Comparison of ENCODE assay signal across 10 mouse cellular contexts in genomic region chr19:32196222-32196621, GRCm38 (mm10).
DNase-seq lines count a peak whose midpoint lies in the region; ATAC-seq lines count a peak whose summit lies in the region.
"Had no signal": no experiment of that assay in that cellular context is flagged by ENCODE, and none has a peak within 500 bp of the region (broad histone marks: within the 10 kb centered on the region; RNA-seq: fewer than 3 reads in every experiment).

No protein-coding gene starts in this region.

- no peaks in the 10 kb centered on the region for H3K27me3 ChIP-seq in forebrain, embryonic 11.5 days (ENCODE audit: control insufficient read depth, insufficient read depth, low read length)
- H3K27me3 ChIP-seq: limb, embryonic 12.5 days had no signal

- 68% methylated on average over 5 of the region's 5 CpGs for WGBS in forebrain, embryonic 11.5 days

- no peaks in the 10 kb centered on the region for H3K4me1 ChIP-seq in forebrain, embryonic 11.5 days (replicated peaks; ENCODE audit: control insufficient read depth, insufficient read depth, low read length)
- H3K4me1 ChIP-seq: limb, embryonic 12.5 days had no signal

- H3K9me3 ChIP-seq in forebrain, embryonic 11.5 days (ENCODE audit: control insufficient read depth, low read length): no peaks in the 10 kb centered on the region
- H3K9me3 ChIP-seq: limb, embryonic 12.5 days had no signal

- H3K4me2 ChIP-seq in forebrain, embryonic 11.5 days (ENCODE audit: low read depth, low read length, severe bottlenecking): no peak overlapping the region
- H3K4me2 ChIP-seq: limb, embryonic 12.5 days had no signal

- no peak overlapping the region for H3K4me3 ChIP-seq in forebrain, embryonic 11.5 days (ENCODE audit: low read depth, low read length)
- H3K4me3 ChIP-seq: erythroblast, embryonic 14.5 days; limb, embryonic 12.5 days had no signal

- H3K27ac ChIP-seq in forebrain, embryonic 11.5 days (ENCODE audit: low read depth, low read length): no peak overlapping the region
- H3K27ac ChIP-seq: limb, embryonic 12.5 days had no signal

- intact Hi-C loops in gastrocnemius, postnatal 36 days (cut with DNase I): no loop called here
- intact Hi-C loops in left cerebral cortex, postnatal 14 days (cut with DNase I): no loop called here

- peak; percentile 33 for DNase-seq in gastrocnemius, adult 8-10 months (ENCODE audit: low spot score in 2 of 2)
- DNase-seq in gastrocnemius, postnatal 36 days: no peak
- DNase-seq in adrenal gland, postnatal 10 days: peak; percentile 69
- peak; percentile 66 for DNase-seq in induced T-regulatory cell, adult 2 months (ENCODE audit: low read depth)
- peak; percentile 65 to 76 for DNase-seq in lung, postnatal 4 days
- DNase-seq in forebrain, embryonic 11.5 days (ENCODE audit: low spot score): no peak
- no peak for DNase-seq in left cerebral cortex, postnatal 14 days (ENCODE audit: low spot score in 2 of 2)
- no peak for DNase-seq in right cerebral cortex, adult 2 months (ENCODE audit: low spot score in 2 of 2)

- no peak overlapping the region for H3K9ac ChIP-seq in forebrain, embryonic 11.5 days (ENCODE audit: low read length)
- H3K9ac ChIP-seq: limb, embryonic 12.5 days had no signal

- H3K36me3 ChIP-seq in forebrain, embryonic 11.5 days (ENCODE audit: control insufficient read depth, insufficient read depth, low read length): no peaks in the 10 kb centered on the region
- H3K36me3 ChIP-seq: limb, embryonic 12.5 days had no signal

- no peak for ATAC-seq in forebrain, embryonic 11.5 days (replicated peaks; ENCODE audit: low FRiP score)

Comparison
In these comparisons a context has a peak if more than half of its experiments do, and no peak if none do; other contexts are left out.
1. DNase-seq: peak in gastrocnemius, adult 8-10 months (2 of 2), adrenal gland, postnatal 10 days (single experiment), induced T-regulatory cell, adult 2 months (single experiment) and lung, postnatal 4 days (2 of 2); none in gastrocnemius, postnatal 36 days (0 of 2), forebrain, embryonic 11.5 days (single experiment), left cerebral cortex, postnatal 14 days (0 of 2) and right cerebral cortex, adult 2 months (0 of 2).